Mouse (Mus musculus): ENCODE measurements around the gene Fcgr3.
"Not testable (repeated sequence)": the region's sequence is repeated elsewhere in the genome, so short reads cannot be mapped to it uniquely, and the experiment has no call there.

Gene Fcgr3

GRCm38 (mm10) chr1:171064491-171065242 lies at the start of gene Fcgr3:
Fcgr3 (minus strand) TSS chr1:171064935.
- peak; percentile 86 for DNase-seq

DNA sequence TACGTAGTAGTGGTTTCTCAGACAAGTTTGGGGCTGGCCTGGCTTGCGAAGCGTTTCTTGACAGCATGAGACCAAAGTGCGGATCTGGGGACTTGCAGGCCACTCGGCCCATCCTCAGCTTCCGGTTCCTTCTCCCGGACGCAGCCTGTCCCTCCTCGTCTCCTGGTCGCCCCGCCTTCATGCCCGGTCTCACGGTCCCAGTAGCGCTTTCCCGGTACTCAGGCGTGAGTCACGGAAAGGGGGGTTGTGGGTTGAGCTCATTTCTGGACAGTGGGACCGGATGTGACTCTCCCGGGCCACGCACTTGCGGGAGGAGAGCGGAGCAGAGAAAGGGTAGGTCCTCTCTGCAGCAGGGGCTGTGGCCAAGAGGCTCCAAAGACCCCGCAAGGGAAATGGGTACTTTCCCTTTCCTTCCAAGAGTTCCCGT lies 49.2 kb upstream of the Fcgr3 start, which contains the start of gene Cfap126:
Gene Cfap126, plus strand, starts transcription at position 46 of the 427 bp plus-strand sequence.
- DNase-seq, result peak; percentile 93

DNA sequence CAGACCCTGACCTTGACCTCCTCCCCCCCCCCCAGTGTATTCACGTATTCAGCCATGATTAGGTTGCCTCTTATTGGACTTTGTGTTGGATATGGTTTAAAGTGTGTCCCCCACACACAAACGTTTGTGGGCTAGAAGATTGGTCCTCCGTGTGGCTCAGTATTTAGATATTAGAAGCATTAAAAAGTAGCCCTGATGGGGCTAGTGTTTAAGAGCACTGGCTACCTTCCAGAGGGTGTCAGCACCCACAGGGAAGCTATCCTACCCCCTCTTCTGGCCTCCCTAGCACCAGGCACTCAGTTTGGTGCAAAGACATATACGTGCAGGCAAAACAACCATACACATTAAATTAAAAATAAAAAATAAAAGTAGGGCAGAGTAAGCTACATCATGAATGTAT lies 48.3 kb upstream of the Fcgr3 start:
- no peak for DNase-seq

GRCm38 (mm10) chr1:171111781-171112575 lies 47.2 kb upstream of the Fcgr3 start:
- DNase-seq, result peak; percentile 67

DNA sequence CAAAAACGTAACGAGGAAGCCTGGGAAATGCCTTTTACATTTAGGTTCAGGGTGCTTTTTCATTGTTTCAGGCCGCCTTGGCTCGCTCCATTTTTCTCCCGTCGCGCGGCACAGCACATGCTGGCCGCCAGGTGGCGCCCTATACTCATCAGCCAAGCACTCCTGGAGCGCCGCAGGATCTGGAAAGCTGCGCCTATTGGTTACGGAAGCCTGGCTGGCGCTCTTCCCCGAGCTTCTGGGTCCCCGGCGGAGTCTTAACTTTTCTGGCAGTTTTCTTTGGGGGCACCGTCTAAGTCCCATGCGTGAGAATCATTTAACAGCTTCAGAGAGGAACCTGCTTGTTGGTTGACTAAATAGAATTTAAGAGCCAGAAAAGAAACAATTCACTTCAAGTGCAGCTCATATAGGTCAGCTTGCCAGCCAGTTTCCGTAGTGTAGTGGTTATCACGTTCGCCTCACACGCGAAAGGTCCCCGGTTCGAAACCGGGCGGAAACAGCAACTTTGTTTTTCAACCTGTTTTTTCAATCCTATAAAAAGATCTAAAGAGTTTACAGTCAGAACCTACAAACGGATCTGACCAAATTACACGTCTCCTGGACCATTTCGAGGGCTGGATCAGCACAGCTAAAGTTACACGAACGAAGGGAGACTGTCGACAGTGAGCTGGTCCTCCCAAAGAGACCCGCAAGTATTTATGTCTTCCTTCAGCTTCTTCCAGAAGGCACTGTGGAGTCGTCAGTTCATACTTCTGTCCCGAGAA lies 46.5 kb upstream of the Fcgr3 start:
- peak; percentile 94 for DNase-seq

- DNase-seq, result no peak
Observed at GRCm38 (mm10) chr1:171110659-171111019, 45.9 kb upstream of the Fcgr3 start.

DNA sequence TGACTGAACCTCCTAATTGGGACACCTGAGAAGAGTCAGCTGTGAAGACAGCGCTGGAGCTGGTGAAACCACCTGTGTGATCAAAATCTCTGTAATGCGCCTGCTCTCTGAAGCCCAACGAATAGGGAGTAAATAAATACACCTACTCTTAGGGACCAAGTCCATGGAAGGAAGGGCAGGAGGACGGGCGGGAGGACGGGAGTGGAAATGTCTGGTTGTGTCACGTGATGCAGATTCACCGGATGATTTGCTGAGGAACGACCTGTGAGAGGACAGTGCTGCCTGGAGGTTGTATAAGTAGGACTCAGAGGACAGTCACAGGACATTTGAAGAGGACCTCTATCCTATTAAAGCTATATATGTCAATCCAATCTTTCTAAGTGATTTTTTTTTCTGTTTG lies 44.9 kb upstream of the Fcgr3 start:
- no peak for DNase-seq

GRCm38 (mm10) chr1:171105226-171105625 lies 40.5 kb upstream of the Fcgr3 start:
- no peak for DNase-seq

DNA sequence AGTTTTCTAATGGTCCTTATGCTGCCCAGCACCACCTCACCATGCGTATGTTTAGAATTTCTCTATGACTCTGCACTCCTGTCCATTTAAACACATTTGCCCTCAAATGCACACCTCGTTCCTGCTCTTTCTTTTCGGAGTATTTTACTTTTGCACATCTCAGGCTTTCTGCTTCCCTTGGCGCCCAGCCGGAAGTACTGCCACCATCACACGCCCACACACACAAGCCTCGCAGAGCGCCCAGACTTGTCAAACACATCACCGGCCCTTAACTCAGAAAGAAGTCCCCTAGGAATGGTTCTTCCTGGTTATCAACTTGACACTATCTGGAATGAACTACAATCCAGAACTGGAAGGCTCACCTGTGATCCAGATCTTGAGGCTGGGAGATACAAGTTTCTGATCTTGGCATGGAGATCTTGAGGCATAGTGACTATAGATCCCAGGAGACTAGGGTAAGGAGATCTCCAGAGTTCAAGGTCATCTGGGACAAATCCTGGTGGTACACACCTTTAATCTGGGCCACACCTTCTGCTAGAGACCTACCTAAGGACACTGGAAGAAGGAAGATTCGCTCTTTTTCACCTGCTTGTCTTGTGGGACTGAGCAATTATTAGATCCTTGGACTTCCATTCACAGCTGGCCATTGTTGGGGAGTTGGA lies 38.6 kb upstream of the Fcgr3 start:
- DNase-seq, result no peak

DNA sequence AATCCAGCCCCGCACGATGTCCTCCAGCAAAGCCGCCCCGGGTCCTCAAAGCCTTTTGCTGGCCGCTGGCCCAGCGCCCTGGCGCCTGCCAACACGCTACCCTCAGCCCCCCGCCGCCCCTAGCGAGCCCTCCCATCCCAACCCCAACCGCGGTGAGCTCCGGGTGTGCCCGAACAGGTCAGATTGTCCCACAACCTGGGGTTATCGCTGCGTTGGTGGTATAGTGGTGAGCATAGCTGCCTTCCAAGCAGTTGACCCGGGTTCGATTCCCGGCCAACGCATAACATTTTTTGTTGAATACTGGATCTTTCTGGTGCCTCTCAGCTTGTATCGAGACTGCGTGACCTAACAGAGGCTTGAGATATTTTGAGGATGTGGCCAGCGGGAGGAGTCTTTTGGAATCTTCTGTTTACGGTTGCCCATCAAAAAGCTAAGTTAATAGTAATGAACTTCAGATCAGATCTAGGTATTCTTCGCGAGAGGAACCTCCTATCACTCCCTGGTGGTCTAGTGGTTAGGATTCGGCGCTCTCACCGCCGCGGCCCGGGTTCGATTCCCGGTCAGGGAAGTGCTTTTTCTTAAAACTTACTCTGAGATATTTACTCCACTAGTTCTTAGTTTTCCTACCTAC lies 37.9 kb upstream of the Fcgr3 start:
- DNase-seq, result peak; percentile 87

- peak; percentile 88 for DNase-seq
Observed at GRCm38 (mm10) chr1:171101733-171102546, 37.2 kb upstream of the Fcgr3 start.

DNA sequence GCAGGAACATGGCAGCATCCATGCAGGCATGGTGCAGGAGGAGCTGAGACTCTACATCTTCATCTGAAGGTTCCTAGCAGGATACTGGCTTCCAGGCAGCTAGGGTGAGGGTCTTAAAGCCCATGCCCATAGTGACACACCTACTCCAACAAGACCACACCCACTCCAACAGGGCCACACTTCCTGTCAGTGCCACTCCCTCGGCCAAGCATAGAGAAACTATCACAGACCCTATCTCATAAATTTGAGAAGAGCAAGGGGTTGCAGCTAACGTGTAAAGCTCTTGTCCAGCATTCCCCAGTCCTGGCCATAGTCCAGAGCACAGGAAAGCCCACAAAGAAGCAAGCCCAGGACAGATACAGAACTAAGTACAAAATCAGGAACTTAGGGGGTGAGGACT lies 36.3 kb upstream of the Fcgr3 start:
- DNase-seq, result no peak

DNA sequence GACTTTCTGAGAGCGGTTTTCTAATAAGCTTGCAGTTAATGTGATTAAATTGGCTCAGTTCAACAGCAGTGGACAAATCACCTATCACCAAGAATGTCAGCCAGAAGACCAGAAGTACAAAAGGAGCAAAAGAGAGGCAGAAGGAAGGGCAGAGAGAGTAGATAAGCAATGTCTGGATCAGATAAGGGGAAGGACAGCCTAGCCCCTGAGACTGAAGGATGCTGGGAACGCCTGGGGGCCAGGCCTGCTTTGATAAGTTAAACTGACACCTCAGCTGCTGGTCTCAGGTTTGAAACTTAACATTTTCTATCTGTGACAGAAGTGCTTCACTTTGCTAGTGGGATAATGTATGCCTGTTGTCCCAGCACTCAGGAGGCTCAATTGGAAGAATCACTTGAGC lies 32.9 kb upstream of the Fcgr3 start:
- DNase-seq, result no peak

GRCm38 (mm10) chr1:171097136-171097535 lies 32.4 kb upstream of the Fcgr3 start:
- no peak for DNase-seq

GRCm38 (mm10) chr1:171096110-171096964 lies 31.6 kb upstream of the Fcgr3 start:
- DNase-seq, result no peak

DNA sequence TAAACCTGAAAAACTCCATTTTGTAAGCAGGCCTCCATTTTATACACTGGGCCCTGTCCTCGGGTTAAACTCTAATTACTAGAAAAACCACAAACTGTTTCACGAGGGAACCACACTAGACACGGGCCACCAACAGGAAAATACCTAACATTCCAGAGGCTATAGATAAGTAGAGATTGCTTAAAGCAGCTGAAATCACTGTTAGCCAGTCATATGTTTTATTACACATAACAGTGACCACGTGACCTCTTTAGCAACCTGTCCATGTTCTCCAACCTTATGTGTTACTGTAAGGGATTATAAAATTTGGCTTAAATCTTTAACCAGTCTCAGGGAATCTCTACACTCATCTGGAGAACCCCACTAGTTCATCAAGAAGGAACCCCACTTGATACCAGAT lies 29.7 kb upstream of the Fcgr3 start:
- no peak for DNase-seq

- no peak for DNase-seq
Observed at GRCm38 (mm10) chr1:171090761-171091160, 26.0 kb upstream of the Fcgr3 start.

DNA sequence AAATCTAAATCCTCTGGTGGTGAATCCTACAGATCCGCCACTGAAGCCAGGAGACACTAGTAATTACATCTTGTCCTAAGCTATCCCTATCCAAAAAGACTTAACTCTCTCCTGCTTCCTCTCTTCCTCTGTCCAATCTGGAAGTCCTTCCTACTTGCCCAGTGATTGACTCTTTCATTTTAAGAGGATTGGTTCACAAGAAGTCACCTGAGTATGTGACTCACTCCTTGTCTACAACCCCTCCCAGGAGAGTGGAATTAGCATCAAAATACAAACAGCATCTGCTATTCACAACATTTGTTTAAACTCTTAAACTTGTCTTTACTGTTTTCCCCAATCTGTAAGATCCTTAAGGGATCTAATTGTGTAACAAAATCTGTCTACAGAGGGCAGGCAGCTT lies 25.2 kb upstream of the Fcgr3 start:
- DNase-seq, result no peak

DNA sequence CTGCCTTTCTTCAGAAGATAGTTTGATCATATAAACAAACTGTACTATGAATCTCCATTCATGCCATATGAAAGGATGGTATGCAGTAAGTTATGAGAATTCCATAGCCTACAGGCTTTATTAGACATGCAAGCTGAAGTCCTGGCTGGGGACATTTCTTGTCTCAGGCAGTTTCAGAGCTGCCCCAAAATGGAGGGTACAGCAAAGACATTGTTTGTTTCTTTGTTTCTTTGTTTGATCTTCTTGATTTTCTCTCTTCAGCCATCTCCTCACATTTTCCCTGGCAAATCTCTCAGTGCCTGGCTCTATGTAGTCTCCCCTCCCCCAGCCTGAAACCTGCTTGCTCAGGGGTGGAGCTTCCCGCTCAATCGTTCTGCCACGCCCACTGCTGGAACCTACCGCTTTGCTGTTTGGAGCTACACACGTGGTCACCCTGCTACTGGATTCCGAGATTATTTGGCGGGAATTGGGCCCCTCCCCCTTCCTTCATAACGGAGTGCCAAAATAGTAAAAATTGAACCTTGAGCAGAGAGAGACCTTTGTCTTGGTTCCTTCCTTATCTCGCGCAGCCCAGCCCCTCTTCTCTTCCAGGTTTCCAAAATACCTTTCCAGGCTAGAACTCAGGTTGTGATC lies 23.6 kb upstream of the Fcgr3 start:
- DNase-seq, result not testable (repeated sequence)

DNA sequence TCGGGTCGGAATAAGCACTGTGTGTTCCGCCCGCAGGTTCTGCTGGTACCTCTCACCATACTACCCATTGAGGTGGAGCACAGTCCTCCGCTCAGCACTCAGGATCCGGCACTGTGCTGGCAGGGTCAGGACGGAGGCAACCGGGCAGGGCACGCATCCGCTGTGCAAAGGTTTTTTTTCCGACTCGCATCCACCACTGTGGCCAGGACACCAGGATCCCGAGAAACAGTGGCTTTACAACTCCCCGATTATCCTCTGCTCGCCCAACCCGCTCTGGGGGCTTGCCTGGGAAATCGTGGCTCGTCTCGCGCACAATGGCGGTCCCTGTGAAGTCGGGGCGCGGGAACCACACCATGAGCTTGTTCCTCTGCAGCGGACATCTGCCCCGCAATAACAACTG lies 21.0 kb upstream of the Fcgr3 start:
- DNase-seq, result no peak
